10 mouse cellular contexts compared by ENCODE assay signal in genomic region chr4:150473437-150474070, GRCm38 (mm10).
DNase-seq lines count a peak whose midpoint lies in the region; ATAC-seq and TF ChIP-seq lines count a peak whose summit lies in the region.
"Had no signal": no experiment of that assay in that cellular context is flagged by ENCODE, and none has a peak within 500 bp of the region (broad histone marks: within the 10 kb centered on the region; RNA-seq: fewer than 3 reads in every experiment).

No protein-coding gene starts in this region.

- no peak overlapping the region for H3K9ac ChIP-seq in hindbrain, embryonic 12.5 days
- H3K9ac ChIP-seq in neural tube, embryonic 13.5 days: no peak overlapping the region
- H3K9ac ChIP-seq in forebrain, postnatal 0 days: no peak overlapping the region

- H3K36me3 ChIP-seq in hindbrain, embryonic 12.5 days: peaks cover 24% of the 10 kb centered on the region
- H3K36me3 ChIP-seq in hindbrain, embryonic 10.5 days: peaks cover 55% of the 10 kb centered on the region
- H3K36me3 ChIP-seq in neural tube, embryonic 13.5 days: peaks cover 36% of the 10 kb centered on the region
- peaks cover 8% of the 10 kb centered on the region; the same call in 1 of the 2 replicates for H3K36me3 ChIP-seq in forebrain, postnatal 0 days (ENCODE audit: insufficient read depth)

- no peak overlapping the region for H3K4me3 ChIP-seq in hindbrain, embryonic 12.5 days
- no peak overlapping the region for H3K4me3 ChIP-seq in hindbrain, embryonic 10.5 days
- H3K4me3 ChIP-seq in neural tube, embryonic 13.5 days: no peak overlapping the region
- H3K4me3 ChIP-seq in forebrain, postnatal 0 days (ENCODE audit: low read depth, low read length): no peak overlapping the region
- H3K4me3 ChIP-seq: embryonic facial prominence, embryonic 10.5 days had no signal

- no peaks in the 10 kb centered on the region for H3K9me3 ChIP-seq in hindbrain, embryonic 12.5 days (replicated peaks)
- H3K9me3 ChIP-seq in hindbrain, embryonic 10.5 days: no peaks in the 10 kb centered on the region
- no peaks in the 10 kb centered on the region for H3K9me3 ChIP-seq in neural tube, embryonic 13.5 days
- no peaks in the 10 kb centered on the region for H3K9me3 ChIP-seq in forebrain, postnatal 0 days (ENCODE audit: low read length)
- H3K9me3 ChIP-seq: embryonic facial prominence, embryonic 10.5 days had no signal

- no peak for TF ChIP-seq CTCF in forebrain, postnatal 0 days (IDR thresholded peaks at IDR 0.05; ENCODE audit: low read depth)

- no peak for DNase-seq in hindbrain, embryonic 10.5 days (ENCODE audit: low spot score)
- no peak for DNase-seq in neural tube, embryonic 10.5 days (ENCODE audit: extremely low spot score, low spot score)
- DNase-seq in forebrain, postnatal 0 days: no peak
- no peak for DNase-seq in adipocyte (ENCODE audit: low spot score)
- DNase-seq: lung, postnatal 36 days had no signal

- H3K4me1 ChIP-seq in hindbrain, embryonic 12.5 days: peaks cover 11% of the 10 kb centered on the region
- peaks cover 35% of the 10 kb centered on the region for H3K4me1 ChIP-seq in hindbrain, embryonic 10.5 days (replicated peaks)
- peaks cover 34% of the 10 kb centered on the region for H3K4me1 ChIP-seq in neural tube, embryonic 13.5 days (replicated peaks)
- H3K4me1 ChIP-seq in forebrain, postnatal 0 days (ENCODE audit: insufficient read depth): no peaks in the 10 kb centered on the region

- 0 out of 2 replicates have a peak overlapping the region, but pooled peaks have one; percentile 17 for H3K27ac ChIP-seq in hindbrain, embryonic 12.5 days
- no peak overlapping the region for H3K27ac ChIP-seq in hindbrain, embryonic 10.5 days
- H3K27ac ChIP-seq in neural tube, embryonic 13.5 days (replicated peaks): peak overlapping the region; percentile 42; the same call in 1 of the 2 replicates
- H3K27ac ChIP-seq in forebrain, postnatal 0 days (ENCODE audit: low read depth, low read length): peak overlapping the region; percentile 48; the same call in 1 of the 2 replicates
- H3K27ac ChIP-seq: embryonic facial prominence, embryonic 10.5 days; kidney, postnatal 0 days had no signal

- no peak overlapping the region for H3K4me2 ChIP-seq in hindbrain, embryonic 12.5 days (replicated peaks)
- H3K4me2 ChIP-seq in neural tube, embryonic 13.5 days: no peak overlapping the region
- no peak overlapping the region for H3K4me2 ChIP-seq in forebrain, postnatal 0 days (ENCODE audit: low read depth)

- WGBS in hindbrain, embryonic 12.5 days: 61% methylated on average over 4 of the region's 4 CpGs
- WGBS in hindbrain, embryonic 10.5 days: 65% methylated on average over 4 of the region's 4 CpGs
- 58% methylated on average over 4 of the region's 4 CpGs for WGBS in neural tube, embryonic 13.5 days
- 59% methylated on average over 4 of the region's 4 CpGs for WGBS in forebrain, postnatal 0 days

- no peaks in the 10 kb centered on the region for H3K27me3 ChIP-seq in hindbrain, embryonic 12.5 days
- 0 out of 2 replicates have a peak, but pooled peaks cover 6% of the 10 kb centered on the region for H3K27me3 ChIP-seq in hindbrain, embryonic 10.5 days (ENCODE audit: insufficient read depth, poor library complexity, severe bottlenecking)
- no peaks in the 10 kb centered on the region for H3K27me3 ChIP-seq in neural tube, embryonic 13.5 days
- H3K27me3 ChIP-seq in forebrain, postnatal 0 days (ENCODE audit: insufficient read depth, low read length): no peaks in the 10 kb centered on the region

- ATAC-seq in hindbrain, embryonic 12.5 days (ENCODE audit: low FRiP score): no peak
- no peak for ATAC-seq in neural tube, embryonic 13.5 days (ENCODE audit: low read depth)
- ATAC-seq in forebrain, postnatal 0 days: no peak
- ATAC-seq in monocyte, adult 5-6 weeks (replicated peaks; ENCODE audit: insufficient number of reproducible peaks, low FRiP score, low TSS enrichment, poor library complexity, severe bottlenecking): 0 out of 2 replicates have a peak, but pooled peaks have one; percentile 25
